8 mouse cellular contexts compared by ENCODE assay signal in the genomic region with DNA sequence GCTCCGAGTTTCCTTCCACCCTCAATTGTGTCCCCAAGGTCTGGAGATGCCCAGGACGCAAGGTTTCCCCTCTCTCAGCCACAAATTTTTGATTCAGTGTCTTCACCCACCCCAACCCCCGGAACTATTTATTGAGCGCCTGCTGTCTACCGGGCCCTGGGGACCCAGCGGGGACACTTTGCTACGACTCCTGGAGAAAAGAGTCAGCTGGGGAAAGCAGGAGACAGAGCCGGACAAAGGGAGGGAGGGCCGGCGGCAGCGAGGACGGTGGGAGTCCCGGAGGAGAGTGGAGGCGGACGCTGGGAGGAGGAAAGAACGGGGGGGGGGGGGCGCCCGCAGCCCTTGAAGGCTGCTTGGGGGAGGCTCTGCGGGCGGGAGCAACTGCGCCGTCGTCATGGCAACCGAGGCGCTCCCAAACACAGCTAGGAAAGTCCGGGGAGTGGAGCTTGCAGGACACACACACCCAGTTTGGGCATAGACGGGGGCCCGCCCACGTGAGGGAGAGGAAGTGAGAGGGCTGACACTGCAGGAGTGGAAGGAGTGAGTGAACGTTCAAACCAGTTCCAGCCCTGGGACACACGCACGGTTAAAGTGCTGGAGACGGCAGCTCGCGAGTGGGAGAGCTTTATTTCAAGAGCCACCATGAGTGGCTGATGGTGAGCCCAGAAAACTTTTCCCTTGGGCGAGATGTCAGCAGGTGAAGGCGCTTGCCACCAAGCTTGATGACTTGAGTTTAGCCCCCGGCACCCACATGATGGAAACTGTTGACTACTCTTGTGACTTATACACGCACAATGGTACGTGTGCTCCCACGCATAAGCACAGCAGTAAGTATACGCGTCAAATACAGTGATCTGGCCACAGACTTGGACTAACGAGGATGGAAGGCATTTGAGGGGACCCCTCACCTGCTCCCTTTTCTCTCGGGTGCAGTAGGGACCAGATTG. TPM values are rescaled to one million over a fixed set of nuclear protein-coding genes. Genes with fewer than 3 reads are reported as not detected.
DNase-seq lines count a peak whose midpoint lies in the region; ATAC-seq and TF ChIP-seq lines count a peak whose summit lies in the region.

No protein-coding gene starts in this region.

- under 1% methylated on average over 40 of the region's 45 CpGs for WGBS in hindbrain, embryonic 16.5 days

- no peaks in the 10 kb centered on the region for H3K36me3 ChIP-seq in hindbrain, embryonic 16.5 days (ENCODE audit: control insufficient read depth, insufficient read depth, low read length)
- H3K36me3 ChIP-seq in megakaryocyte, embryonic 14.5 days (replicated peaks; ENCODE audit: low read length): peaks cover 13% of the 10 kb centered on the region

- peaks cover 46% of the 10 kb centered on the region for H3K4me1 ChIP-seq in hindbrain, embryonic 16.5 days (ENCODE audit: control insufficient read depth, insufficient read depth, low read depth, low read length)
- peaks cover 83% of the 10 kb centered on the region for H3K4me1 ChIP-seq in megakaryocyte, embryonic 14.5 days

- no peak for TF ChIP-seq CTCF in gastrocnemius, adult 2 months (IDR thresholded peaks at IDR 0.05)

- peak overlapping the region; percentile 81 for H3K4me2 ChIP-seq in hindbrain, embryonic 16.5 days (ENCODE audit: low read length)

- peak overlapping the region; percentile 58 for H3K9ac ChIP-seq in hindbrain, embryonic 16.5 days (ENCODE audit: low read depth, low read length)

- peak; percentile 52 for ATAC-seq in common myeloid progenitor, adult 5-6 weeks (replicated peaks; ENCODE audit: low read depth, poor library complexity, severe bottlenecking)
- ATAC-seq in hindbrain, embryonic 16.5 days: peak; percentile 19

- intact Hi-C loops in gastrocnemius, adult 2 months (cut with DNase I): loop anchor here (5.0 kb wide), 1 partner anchor 42 kb away; no protein-coding TSS in a partner anchor
- intact Hi-C loops in left cerebral cortex, postnatal 10 days (cut with DNase I): no loop called here

- H3K27ac ChIP-seq in gastrocnemius, adult 2 months: peak overlapping the region; percentile 96
- H3K27ac ChIP-seq in hindbrain, embryonic 16.5 days (ENCODE audit: low read depth, low read length): peak overlapping the region; percentile 87

- no peaks in the 10 kb centered on the region for H3K9me3 ChIP-seq in hindbrain, embryonic 16.5 days (ENCODE audit: control insufficient read depth, low read length)
- H3K9me3 ChIP-seq in megakaryocyte, embryonic 14.5 days: no peaks in the 10 kb centered on the region

- peak overlapping the region; percentile 97 for H3K4me3 ChIP-seq in gastrocnemius, adult 2 months
- peak overlapping the region; percentile 39 for H3K4me3 ChIP-seq in hindbrain, embryonic 16.5 days (ENCODE audit: low read length)
- peak overlapping the region; percentile 95 for H3K4me3 ChIP-seq in megakaryocyte, embryonic 14.5 days (replicated peaks)

- peak; percentile 98 for DNase-seq in R1 (ENCODE audit: low read depth, low spot score)
- peak; percentile 93 for DNase-seq in gastrocnemius, adult 2 months
- peak; percentile 86 to 97 for DNase-seq in left cerebral cortex, postnatal 10 days (ENCODE audit: extremely low spot score in 1 of 2, low spot score in 2 of 2)
- peak; percentile 93 to 95 for DNase-seq in right cerebral cortex, postnatal 10 days (ENCODE audit: low spot score in 2 of 2)
- peak; percentile 83 to 91 for DNase-seq in urinary bladder, postnatal 36 days (ENCODE audit: low spot score in 2 of 2)

- H3K27me3 ChIP-seq in hindbrain, embryonic 16.5 days (replicated peaks; ENCODE audit: control insufficient read depth, insufficient read depth, low read length): no peaks in the 10 kb centered on the region
- no peaks in the 10 kb centered on the region for H3K27me3 ChIP-seq in megakaryocyte, embryonic 14.5 days (replicated peaks)

RNA-seq across cellular contexts. Expression of a gene that starts 1.4 kb away (rescaled TPM):
- 43.8 and 58.4 TPM in 2 replicates for total RNA-seq in common myeloid progenitor, adult 5-6 weeks (2017)
- total RNA-seq in gastrocnemius, adult 2 months (2021): 10 to 100 TPM in 1 of 2 experiments, 1 to 10 TPM in 1; 9.2 to 14.4 TPM
- polyA plus RNA-seq in hindbrain, embryonic 16.5 days (2015; fragmentation: Nextera tagmentation; extraction: Ambion mirVana): 148 and 157 TPM in 2 replicates
- total RNA-seq in left cerebral cortex, postnatal 10 days (2021): 100 to 1,000 TPM; 236 to 250 TPM
- polyA plus RNA-seq in megakaryocyte, embryonic 14.5 days (2012; ENCODE audit: insufficient read depth, low replicate concordance): 1,561 and 3,509 TPM in 2 replicates

RNA-seq across cellular contexts. Expression of a gene that starts 5.8 kb away (rescaled TPM):
- total RNA-seq in common myeloid progenitor, adult 5-6 weeks (2017): 1.6 and 2.6 TPM in 2 replicates
- under 1 TPM; 0.42 to 0.48 TPM for total RNA-seq in gastrocnemius, adult 2 months (2021)
- polyA plus RNA-seq in hindbrain, embryonic 16.5 days (2015; fragmentation: Nextera tagmentation; extraction: Ambion mirVana): 1.1 and 1.6 TPM in 2 replicates
- 1 to 10 TPM in 1 of 2 experiments, under 1 TPM in 1; 0.94 to 1.1 TPM for total RNA-seq in left cerebral cortex, postnatal 10 days (2021)
- 19.0 and 34.7 TPM in 2 replicates for polyA plus RNA-seq in megakaryocyte, embryonic 14.5 days (2012; ENCODE audit: insufficient read depth, low replicate concordance)

RNA-seq across cellular contexts. Expression of a gene that starts 15.9 kb away (rescaled TPM):
- 35.0 and 43.9 TPM in 2 replicates for total RNA-seq in common myeloid progenitor, adult 5-6 weeks (2017)
- total RNA-seq in gastrocnemius, adult 2 months (2021): 1 to 10 TPM; 3.2 to 4.3 TPM
- 150 and 164 TPM in 2 replicates for polyA plus RNA-seq in hindbrain, embryonic 16.5 days (2015; fragmentation: Nextera tagmentation; extraction: Ambion mirVana)
- 10 to 100 TPM; 46.6 to 53.2 TPM for total RNA-seq in left cerebral cortex, postnatal 10 days (2021)
- 165 and 201 TPM in 2 replicates for polyA plus RNA-seq in megakaryocyte, embryonic 14.5 days (2012; ENCODE audit: insufficient read depth, low replicate concordance)

RNA-seq across cellular contexts. Expression of a gene that starts 22.1 kb away (rescaled TPM):
- 0.29 TPM in 1 of 2 replicates, not detected in the other for total RNA-seq in common myeloid progenitor, adult 5-6 weeks (2017)
- total RNA-seq in gastrocnemius, adult 2 months (2021): under 1 TPM in 1 of 2 experiments, not detected in 1; 0.28 TPM
- 0.11 and 0.48 TPM in 2 replicates for polyA plus RNA-seq in hindbrain, embryonic 16.5 days (2015; fragmentation: Nextera tagmentation; extraction: Ambion mirVana)
- total RNA-seq in left cerebral cortex, postnatal 10 days (2021): not detected
- polyA plus RNA-seq in megakaryocyte, embryonic 14.5 days (2012; ENCODE audit: insufficient read depth, low replicate concordance): 2.5 and 4.5 TPM in 2 replicates

RNA-seq across cellular contexts. Expression of a gene that starts 50.1 kb away (rescaled TPM):
- total RNA-seq in common myeloid progenitor, adult 5-6 weeks (2017): 3.2 and 3.6 TPM in 2 replicates
- total RNA-seq in gastrocnemius, adult 2 months (2021): 10 to 100 TPM in 1 of 2 experiments, 1 to 10 TPM in 1; 9.3 to 22.5 TPM
- 78.3 and 87.6 TPM in 2 replicates for polyA plus RNA-seq in hindbrain, embryonic 16.5 days (2015; fragmentation: Nextera tagmentation; extraction: Ambion mirVana)
- 10 to 100 TPM; 11.5 to 15.9 TPM for total RNA-seq in left cerebral cortex, postnatal 10 days (2021)
- polyA plus RNA-seq in megakaryocyte, embryonic 14.5 days (2012; ENCODE audit: insufficient read depth, low replicate concordance): 10.2 and 10.5 TPM in 2 replicates

Comparison
In these comparisons a context has a peak if more than half of its experiments do, and no peak if none do; other contexts are left out.
1. Peak in every context shown above with its lines: DNase-seq, ATAC-seq, H3K4me3 ChIP-seq and H3K27ac ChIP-seq.
2. H3K4me3 ChIP-seq: peak in every context shown above with its lines; median percentile 97 in gastrocnemius, adult 2 months; 95 in megakaryocyte, embryonic 14.5 days; 39 in hindbrain, embryonic 16.5 days.